Mouse (Mus musculus) spleen, postnatal 0 days (tissue): Measurements from ENCODE around the gene Olfr1043. TPM values are rescaled to one million over a fixed set of nuclear protein-coding genes. Genes with fewer than 3 reads are reported as not detected.

Experiments used
- polyA plus RNA-seq: library from polyadenylated mRNA; unstranded; fragments of >200 nt; fragmentation: Nextera tagmentation; extraction: Ambion mirVana; gene quantifications from 2 replicates; pipeline ENCODE4 v1.2.1, GENCODE M21; 2015

The Olfr1043 gene
- not detected in 2 replicates for polyA plus RNA-seq

DNA sequence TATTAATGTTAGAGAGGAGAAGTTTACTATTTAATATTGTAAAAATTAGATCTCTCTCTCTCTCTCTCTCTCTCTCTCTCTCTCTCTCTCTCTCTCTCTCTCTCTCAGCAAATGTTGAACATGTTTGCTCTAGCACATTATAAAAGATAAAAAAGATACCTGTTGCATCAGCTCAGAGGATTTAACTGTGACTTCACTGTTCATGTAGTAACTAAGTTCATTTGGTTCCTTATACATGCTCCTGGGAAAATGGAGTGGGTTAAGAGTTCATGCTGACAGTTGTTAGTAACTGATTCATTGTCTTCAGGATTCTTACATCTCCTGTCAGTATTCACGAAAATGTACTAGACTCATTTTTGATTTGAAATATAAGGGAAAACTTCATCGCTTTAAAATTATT is at the start of gene Olfr1043:
TSS of gene Olfr1043 (minus strand) at position 101 of the 400 bp plus-strand sequence.

DNA sequence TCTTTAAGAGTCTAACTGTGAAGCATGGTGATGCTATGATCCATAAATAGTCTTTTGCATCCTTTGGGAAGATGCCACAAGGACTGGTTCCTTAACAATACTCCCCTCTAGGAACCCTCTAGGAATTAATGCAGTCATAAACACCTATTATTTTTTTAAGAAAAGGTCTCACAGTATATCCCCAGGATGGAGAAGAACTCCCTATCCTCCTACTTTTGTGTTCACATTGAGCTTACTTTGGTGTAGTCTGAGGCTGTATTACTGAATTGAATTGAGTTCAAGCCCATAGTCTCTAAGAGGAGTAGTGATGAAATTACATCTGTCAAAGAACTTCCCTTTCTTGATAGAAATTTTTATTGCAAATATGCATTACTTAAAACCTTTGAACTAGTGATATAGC is 35.6 kb upstream of the Olfr1043 start, which contains the start of gene Olfr1045:
TSS of gene Olfr1045 (minus strand) at position 101 of the 400 bp plus-strand sequence.

DNA sequence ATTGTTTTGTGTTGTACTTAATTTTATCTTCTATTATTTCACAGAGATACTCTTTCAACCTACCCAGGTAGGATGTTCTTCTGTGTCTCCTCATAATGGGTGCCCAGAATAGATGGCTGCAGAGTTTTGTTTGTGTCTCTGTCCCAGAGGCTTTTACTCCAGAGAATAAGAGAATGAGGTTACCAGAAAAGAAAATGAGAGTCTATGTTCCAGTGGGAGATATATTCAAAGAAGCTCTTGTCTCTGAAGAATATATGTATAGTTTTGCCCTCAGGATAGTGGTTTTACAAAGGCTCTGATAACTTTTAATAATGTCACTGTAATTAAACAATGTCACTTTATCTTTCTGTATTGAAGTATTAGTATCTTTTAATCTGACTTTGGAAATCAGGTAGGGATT is 18.3 kb upstream of the Olfr1043 start, which contains the start of gene Olfr52:
TSS of gene Olfr52 (minus strand) at position 101 of the 400 bp plus-strand sequence.

DNA sequence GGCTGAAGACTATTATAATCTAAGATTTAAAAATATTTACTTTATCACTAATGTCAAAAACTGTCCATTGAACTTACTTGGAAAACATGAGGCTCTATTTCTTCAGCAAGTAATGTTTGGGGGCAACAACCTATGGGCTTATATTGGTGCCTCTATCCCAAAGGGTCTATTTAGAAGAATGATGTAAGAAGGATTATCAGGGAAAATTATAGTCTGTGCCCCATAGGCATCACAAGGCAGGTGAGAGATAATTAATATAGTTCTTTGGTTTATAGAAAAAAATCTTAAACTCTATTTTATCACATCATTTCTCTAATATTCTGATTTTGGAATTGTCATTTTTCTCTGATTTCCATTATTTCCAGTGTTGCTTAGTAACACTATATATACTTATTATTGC is 10.4 kb upstream of the Olfr1043 start, which contains the start of gene Olfr1044:
TSS of gene Olfr1044 (minus strand) at position 101 of the 400 bp plus-strand sequence.

DNA sequence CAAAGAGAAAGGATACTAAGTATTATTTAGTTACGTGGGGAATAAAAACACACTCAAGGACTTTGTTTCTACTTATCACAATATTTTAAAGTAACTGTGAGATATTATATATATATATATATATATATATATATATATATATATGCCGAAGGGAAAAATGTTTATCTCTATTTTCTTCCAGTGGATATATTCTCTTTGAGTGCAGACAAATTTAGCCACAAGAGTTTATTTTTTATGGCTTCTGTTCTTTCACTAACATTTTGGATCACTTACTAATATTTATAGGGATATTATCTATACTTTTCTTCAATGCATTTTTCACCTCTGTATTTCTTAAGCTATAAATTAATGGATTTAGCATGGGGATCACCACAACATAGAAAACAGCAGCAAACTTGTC is 5.6 kb downstream of the Olfr1043 start, which contains the start of gene Olfr1042:
TSS of gene Olfr1042 (minus strand) at position 101 of the 400 bp plus-strand sequence.

DNA sequence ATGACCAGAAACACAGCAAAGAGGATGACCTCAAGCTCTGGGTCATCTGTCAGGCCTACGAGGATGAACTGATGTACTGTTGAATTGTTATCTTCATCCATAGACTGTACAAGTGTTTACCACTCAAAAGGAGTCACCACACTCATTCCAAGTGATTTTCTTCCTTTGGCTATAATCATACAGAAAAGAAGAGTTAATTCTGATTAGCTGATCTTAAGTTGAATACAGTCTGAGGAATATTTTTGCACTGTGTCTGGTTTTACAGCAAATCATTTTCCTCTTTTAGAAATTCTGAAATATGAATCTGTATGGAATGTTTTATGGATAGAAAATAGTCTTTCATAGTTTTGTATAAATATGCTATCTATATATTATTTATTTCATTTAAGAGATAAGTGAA is 20.7 kb downstream of the Olfr1043 start, which contains the start of gene Olfr1040:
TSS of gene Olfr1040 (minus strand) at position 101 of the 400 bp plus-strand sequence.

DNA sequence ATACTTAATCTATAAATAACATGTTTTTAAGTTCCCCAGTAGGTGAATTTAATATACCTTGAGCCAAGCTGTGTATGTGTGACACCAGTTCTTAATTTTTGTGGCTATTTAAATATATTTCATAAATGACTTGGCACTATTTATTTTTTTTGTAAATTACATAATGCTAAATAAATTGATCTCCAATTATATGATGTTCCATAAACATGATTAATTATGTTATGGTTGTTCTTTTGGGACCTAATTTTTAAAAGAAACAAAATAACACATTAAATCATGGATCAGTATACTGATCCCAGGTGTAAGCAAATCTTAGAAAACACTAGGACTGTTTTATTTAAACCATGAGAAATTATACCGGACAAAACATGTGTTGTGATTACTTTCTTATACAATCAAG is 31.5 kb downstream of the Olfr1043 start, which contains the start of gene Olfr1039:
TSS of gene Olfr1039 (minus strand) at position 101 of the 400 bp plus-strand sequence.

Other genes with a start within 250 kb of the Olfr1043 start
- gene Olfr1026, start 246.0 kb downstream of the Olfr1043 start, polyA plus RNA-seq, result not detected in 2 replicates
- not detected in 2 replicates for gene Olfr1028, start 217.1 kb downstream of the Olfr1043 start, polyA plus RNA-seq
- gene Olfr1029, start 193.6 kb downstream of the Olfr1043 start, polyA plus RNA-seq, result not detected in 2 replicates
- gene Olfr1030, start 188.2 kb downstream of the Olfr1043 start, polyA plus RNA-seq, result not detected in 2 replicates
- gene Olfr1031, start 177.2 kb downstream of the Olfr1043 start, polyA plus RNA-seq, result not detected in 2 replicates
- not detected in 2 replicates for gene Olfr1032, start 162.0 kb downstream of the Olfr1043 start, polyA plus RNA-seq
- gene Olfr1033, start 146.9 kb downstream of the Olfr1043 start, polyA plus RNA-seq, result 5.2 and 5.3 TPM in 2 replicates
- 0.05 and 0.07 TPM in 2 replicates for gene Olfr1034, start 121.7 kb downstream of the Olfr1043 start, polyA plus RNA-seq
- gene Olfr1036, start 93.5 kb downstream of the Olfr1043 start, polyA plus RNA-seq, result not detected in 2 replicates
- not detected in 2 replicates for gene Olfr1037, start 80.1 kb downstream of the Olfr1043 start, polyA plus RNA-seq
- not detected in 2 replicates for gene Olfr1039, start 31.6 kb downstream of the Olfr1043 start, polyA plus RNA-seq
- gene Olfr1040, start 20.8 kb downstream of the Olfr1043 start, polyA plus RNA-seq, result not detected in 2 replicates
- gene Olfr1042, start 5.7 kb downstream of the Olfr1043 start, polyA plus RNA-seq, result not detected in 2 replicates
- gene Olfr1044, start 10.3 kb upstream of the Olfr1043 start, polyA plus RNA-seq, result 0.27 TPM in 1 of 2 replicates, not detected in the other
- not detected in 2 replicates for gene Olfr52, start 18.2 kb upstream of the Olfr1043 start, polyA plus RNA-seq
- gene Olfr1045, start 35.5 kb upstream of the Olfr1043 start, polyA plus RNA-seq, result not detected in 2 replicates
- not detected in 2 replicates for gene Olfr1046, start 51.8 kb upstream of the Olfr1043 start, polyA plus RNA-seq
- gene Olfr1047, start 63.9 kb upstream of the Olfr1043 start, polyA plus RNA-seq, result not detected in 2 replicates
- gene Olfr1048, start 72.8 kb upstream of the Olfr1043 start, polyA plus RNA-seq, result not detected in 2 replicates
- gene Olfr1049, start 90.8 kb upstream of the Olfr1043 start, polyA plus RNA-seq, result not detected in 2 replicates
- not detected in 2 replicates for gene Olfr1051, start 111.6 kb upstream of the Olfr1043 start, polyA plus RNA-seq
- not detected in 2 replicates for gene Olfr1052, start 124.9 kb upstream of the Olfr1043 start, polyA plus RNA-seq
- gene Olfr1053, start 147.8 kb upstream of the Olfr1043 start, polyA plus RNA-seq, result not detected in 2 replicates
- gene Olfr1054, start 167.9 kb upstream of the Olfr1043 start, polyA plus RNA-seq, result not detected in 2 replicates
- not detected in 2 replicates for gene Olfr1055, start 182.8 kb upstream of the Olfr1043 start, polyA plus RNA-seq
- not detected in 2 replicates for gene Olfr1056, start 194.9 kb upstream of the Olfr1043 start, polyA plus RNA-seq
- not detected in 2 replicates for gene Olfr1057, start 210.9 kb upstream of the Olfr1043 start, polyA plus RNA-seq
- not detected in 2 replicates for gene Olfr1058, start 221.0 kb upstream of the Olfr1043 start, polyA plus RNA-seq
- gene Olfr1061, start 246.5 kb upstream of the Olfr1043 start, polyA plus RNA-seq, result not detected in 2 replicates